Mouse (Mus musculus) bone marrow, adult 2 months (tissue): ENCODE results near the gene Fggy.

ENCODE experiments used
- CTCF ChIP-seq: fragments of 200-500 bp; IDR thresholded peaks from 2 replicates; pipeline ENCODE4 v1.5.1; 2011; ENCODE audit warnings: low read length, control low read depth; ENCODE audit not compliant: control insufficient read depth, insufficient read depth
- POLR2A ChIP-seq: fragments of 200-500 bp; IDR thresholded peaks from 2 replicates; pipeline ENCODE4 v1.6.1; 2011; ENCODE audit warnings: low read depth, mild to moderate bottlenecking, control low read depth, low read length, borderline replicate concordance; ENCODE audit not compliant: control insufficient read depth

GRCm38 (mm10) chr4:95862276-95862675 is 305.0 kb downstream of the Fggy start:
- TF ChIP-seq CTCF (no peak), POLR2A (no peak)
